Mouse (Mus musculus) hindbrain, embryonic 10.5 days (tissue): ENCODE measurements at regions not wholly inside any gene's neighbourhood (a gene's known extent, or its start where the extent isn't known, plus 50 kb on each side); places are given as distances from the start of the nearest gene placed in this dataset.

Source experiments
- DNase-seq: peaks from one replicate; pipeline ENCODE4 v3.0.0-alpha.2; 2017; ENCODE audit warnings: low spot score
- H3K27ac ChIP-seq: fragments of 300-500 bp; sonication (generic); 2 replicates; pipeline ENCODE4 v1.5.1; 2016; ENCODE audit warnings: mild to moderate bottlenecking, moderate library complexity
- H3K27me3 ChIP-seq: fragments of 300-500 bp; sonication (generic); 2 replicates; pipeline ENCODE4 v1.6.1; 2016; ENCODE audit warnings: mild to moderate bottlenecking; ENCODE audit not compliant: poor library complexity, insufficient read depth, severe bottlenecking
- H3K36me3 ChIP-seq: fragments of 300-500 bp; sonication (generic); 2 replicates; pipeline ENCODE4 v1.6.1; 2016; ENCODE audit warnings: mild to moderate bottlenecking, moderate library complexity
- H3K4me1 ChIP-seq: fragments of 300-500 bp; sonication (generic); replicated peaks from 2 replicates; pipeline ENCODE4 v1.6.1; 2016; ENCODE audit warnings: mild to moderate bottlenecking
- H3K4me3 ChIP-seq: fragments of 300-500 bp; sonication (generic); 2 replicates; pipeline ENCODE4 v1.5.1; 2016; ENCODE audit warnings: mild to moderate bottlenecking, moderate library complexity
- H3K9me3 ChIP-seq: fragments of 300-500 bp; sonication (generic); 2 replicates; pipeline ENCODE4 v1.6.1; 2016; ENCODE audit warnings: mild to moderate bottlenecking, moderate library complexity
- WGBS: fragments of 180-500 bp; shearing (Covaris S2); methylation state at CpG from one replicate; pipeline ENCODE4 v1.1.7; 2016; 5-methylcytosine and 5-hydroxymethylcytosine counted together

DNA sequence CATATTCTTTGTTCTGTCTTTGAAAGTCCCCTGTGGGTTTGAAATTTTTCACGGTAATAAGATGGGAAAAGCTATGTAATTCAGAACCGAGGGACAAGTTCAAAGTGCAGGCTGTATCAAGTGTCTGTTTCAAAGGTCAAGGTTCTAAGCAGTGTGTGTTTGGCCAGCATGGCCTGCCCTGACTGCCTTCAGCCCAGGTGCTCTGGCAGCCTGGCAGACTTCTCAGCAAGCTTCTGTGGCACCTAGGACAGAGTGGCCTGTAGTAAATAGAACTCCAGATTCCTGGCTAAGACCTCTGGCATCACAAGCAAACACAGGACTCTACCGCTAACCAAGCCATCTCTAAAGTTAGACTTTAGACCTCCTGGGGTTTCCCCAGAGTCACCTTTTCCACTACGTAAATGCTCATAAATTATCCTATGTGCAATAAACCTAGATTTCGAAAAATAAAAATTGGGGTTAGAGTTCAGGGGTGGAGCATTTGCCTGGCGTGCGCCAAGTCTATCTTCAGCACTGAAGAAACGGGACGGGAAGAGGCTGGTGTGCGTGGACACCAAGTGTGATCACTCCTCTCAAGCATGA, 436.5 kb upstream of the Mgmt start:
- Histone ChIP-seq H3K27me3 (peaks cover 5% of the 10 kb centered on the region), H3K36me3 (no peaks in the 10 kb centered on the region), H3K4me3 (no peak overlapping the region), H3K27ac (no peak overlapping the region; the same call in 1 of the 2 replicates), H3K4me1 (peaks cover 28% of the 10 kb centered on the region), H3K9me3 (no peaks in the 10 kb centered on the region)
- WGBS: 83% methylated on average over 10 of the region's 10 CpGs
- no peak for DNase-seq

- 77% methylated on average over 4 of the region's 4 CpGs for WGBS
- peaks cover 9% of the 10 kb centered on the region for H3K27me3 ChIP-seq
- DNase-seq: no peak
These were observed 417.3 kb upstream of the Mgmt start for GRCm38 (mm10) chr7:136477135-136477534.

GRCm38 (mm10) chr7:136480641-136481202, 413.7 kb upstream of the Mgmt start:
- WGBS: 68% methylated on average over 13 of the region's 13 CpGs
- Histone ChIP-seq H3K27ac (no peak overlapping the region), H3K9me3 (no peaks in the 10 kb centered on the region), H3K4me3 (no peak overlapping the region), H3K36me3 (no peaks in the 10 kb centered on the region), H3K4me1 (peaks cover 35% of the 10 kb centered on the region), H3K27me3 (peaks cover 18% of the 10 kb centered on the region)
- no peak for DNase-seq

More at GRCm38 (mm10) chr7:136477135-136477534, 417.3 kb upstream of the Mgmt start:
- H3K9me3 ChIP-seq: no peaks in the 10 kb centered on the region
- H3K4me1 ChIP-seq: peaks cover 26% of the 10 kb centered on the region
- no peak overlapping the region for H3K27ac ChIP-seq
- no peaks in the 10 kb centered on the region for H3K36me3 ChIP-seq
- H3K4me3 ChIP-seq: no peak overlapping the region

DNA sequence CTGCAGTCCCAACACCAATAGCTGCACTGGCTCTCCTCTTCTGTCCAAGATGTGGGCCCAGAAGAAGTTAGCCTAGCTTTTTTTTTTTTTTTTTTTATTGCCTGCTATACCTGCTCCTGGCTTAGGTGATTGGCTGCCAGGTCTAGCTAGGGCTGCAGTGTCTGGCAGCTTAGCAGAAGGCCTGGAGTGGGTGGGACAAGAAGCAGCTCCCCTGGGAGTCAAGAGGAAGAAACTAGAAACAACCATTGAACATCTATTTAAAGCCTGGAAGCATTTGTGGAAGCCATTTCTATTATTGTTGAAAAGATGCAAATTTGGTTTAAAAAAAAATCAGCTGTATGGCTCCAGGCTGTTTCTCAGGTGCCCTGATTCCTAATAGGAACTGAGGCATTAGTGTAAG, 411.2 kb upstream of the Mgmt start:
- peaks cover 33% of the 10 kb centered on the region for H3K27me3 ChIP-seq
- peaks cover 44% of the 10 kb centered on the region for H3K4me1 ChIP-seq

GRCm38 (mm10) chr7:136487556-136487955, 406.9 kb upstream of the Mgmt start:
- H3K9me3 ChIP-seq: no peaks in the 10 kb centered on the region
- H3K27ac ChIP-seq: no peak overlapping the region
- peaks cover 38% of the 10 kb centered on the region for H3K4me1 ChIP-seq
- H3K36me3 ChIP-seq: no peaks in the 10 kb centered on the region
- peaks cover 44% of the 10 kb centered on the region for H3K27me3 ChIP-seq
- 64% methylated on average over 5 of the region's 5 CpGs for WGBS
- no peak overlapping the region for H3K4me3 ChIP-seq
- no peak for DNase-seq

More for the DNA sequence above, 411.2 kb upstream of the Mgmt start:
- H3K4me3 ChIP-seq: no peak overlapping the region
- no peak overlapping the region for H3K27ac ChIP-seq
- DNase-seq: no peak
- no peaks in the 10 kb centered on the region for H3K36me3 ChIP-seq
- no peaks in the 10 kb centered on the region for H3K9me3 ChIP-seq

GRCm38 (mm10) chr7:136494862-136495261, 399.6 kb upstream of the Mgmt start:
- Histone ChIP-seq H3K4me3 (no peak overlapping the region), H3K27ac (no peak overlapping the region), H3K9me3 (no peaks in the 10 kb centered on the region), H3K4me1 (peaks cover 61% of the 10 kb centered on the region), H3K27me3 (peaks cover 74% of the 10 kb centered on the region), H3K36me3 (no peaks in the 10 kb centered on the region)
- WGBS: 70% methylated on average over 3 of the region's 3 CpGs
- no peak for DNase-seq

GRCm38 (mm10) chr7:136496335-136497242, 397.8 kb upstream of the Mgmt start:
- H3K27ac ChIP-seq: peak overlapping the region; percentile 81
- 29% methylated on average over 19 of the region's 19 CpGs for WGBS
- no peaks in the 10 kb centered on the region for H3K9me3 ChIP-seq
- DNase-seq: no peak
- peaks cover 64% of the 10 kb centered on the region for H3K4me1 ChIP-seq
- H3K27me3 ChIP-seq: peaks cover 81% of the 10 kb centered on the region
- H3K36me3 ChIP-seq: no peaks in the 10 kb centered on the region
- peak overlapping the region; percentile 34 for H3K4me3 ChIP-seq

DNA sequence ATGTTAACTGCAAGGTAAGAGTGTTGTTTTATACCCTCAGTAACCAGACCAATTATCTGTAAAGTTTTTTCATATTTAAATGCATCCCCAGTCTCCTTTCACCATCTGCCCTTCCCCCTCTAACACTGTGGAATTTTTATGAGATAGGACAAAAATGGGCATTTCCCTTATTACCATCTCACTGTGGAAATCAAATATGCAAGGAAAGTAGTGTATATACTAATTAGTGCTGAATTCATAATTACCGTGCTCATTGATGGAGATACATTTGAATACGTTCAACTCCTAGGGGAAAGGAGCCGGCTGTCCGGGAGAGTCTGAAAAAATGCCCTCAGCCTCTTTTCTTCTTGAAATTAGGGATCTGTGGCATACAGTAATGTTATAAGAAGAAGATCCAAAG, 394.4 kb upstream of the Mgmt start:
- peaks cover 64% of the 10 kb centered on the region for H3K27me3 ChIP-seq
- H3K36me3 ChIP-seq: no peaks in the 10 kb centered on the region
- no peaks in the 10 kb centered on the region for H3K9me3 ChIP-seq
- H3K4me3 ChIP-seq: no peak overlapping the region
- DNase-seq: no peak
- no peak overlapping the region for H3K27ac ChIP-seq
- WGBS: 51% methylated on average over 4 of the region's 4 CpGs
- peaks cover 73% of the 10 kb centered on the region for H3K4me1 ChIP-seq

GRCm38 (mm10) chr7:136501094-136501493, 393.3 kb upstream of the Mgmt start:
- no peaks in the 10 kb centered on the region for H3K36me3 ChIP-seq
- H3K4me1 ChIP-seq: peaks cover 63% of the 10 kb centered on the region
- 88% methylated on average over 7 of the region's 7 CpGs for WGBS
- no peaks in the 10 kb centered on the region for H3K9me3 ChIP-seq
- H3K4me3 ChIP-seq: no peak overlapping the region
- DNase-seq: no peak
- H3K27ac ChIP-seq: peak overlapping the region; percentile 26
- peaks cover 55% of the 10 kb centered on the region for H3K27me3 ChIP-seq

DNA sequence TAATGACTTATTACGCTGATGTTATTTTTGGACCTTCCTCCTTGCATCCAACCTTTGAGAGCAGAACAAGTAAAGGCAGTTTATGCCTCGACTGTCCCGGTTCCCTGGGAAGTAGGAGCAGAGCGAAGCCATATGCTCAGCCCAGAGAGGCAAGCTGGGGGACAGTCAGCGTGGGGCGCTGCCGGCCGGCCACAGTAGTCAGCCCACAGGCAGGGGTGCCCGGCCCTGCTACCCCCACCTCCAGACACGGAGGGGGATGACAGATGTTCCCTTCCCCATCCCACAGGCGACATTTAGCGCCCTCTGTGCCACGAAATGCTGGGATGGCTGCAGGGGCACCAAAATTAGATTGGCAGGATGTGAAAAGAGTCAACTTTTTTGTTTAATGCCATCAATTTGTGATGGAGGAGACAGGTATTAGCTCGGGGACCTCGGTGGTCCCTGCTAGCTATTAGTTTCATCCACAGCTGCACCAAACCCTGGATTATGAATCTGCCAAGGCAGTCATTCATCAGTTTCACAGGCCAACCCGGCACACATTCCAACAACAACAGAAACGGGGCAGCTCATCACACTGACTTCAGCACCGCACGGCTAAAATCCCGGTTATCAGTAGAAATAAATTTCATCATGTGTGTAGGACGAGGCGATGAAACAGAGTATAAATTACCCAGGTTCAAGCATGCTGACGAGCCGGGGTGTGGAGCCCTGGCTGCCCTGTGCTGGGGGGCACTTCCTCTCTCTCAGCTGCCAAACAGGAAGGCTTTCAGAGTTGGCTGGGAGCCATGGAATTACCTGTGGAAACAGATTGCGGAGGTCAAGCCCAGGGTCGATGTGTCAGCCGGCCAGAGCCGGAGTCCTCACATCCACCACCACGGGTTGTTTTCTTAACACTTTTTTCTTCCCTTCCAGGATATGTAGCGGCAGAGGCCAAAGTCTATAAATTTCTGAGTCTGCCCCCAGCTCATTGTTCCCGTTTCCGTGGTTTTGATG, 392.3 kb upstream of the Mgmt start:
- Histone ChIP-seq H3K4me3 (no peak overlapping the region), H3K27me3 (peaks cover 45% of the 10 kb centered on the region), H3K27ac (peak overlapping the region; percentile 63), H3K4me1 (peaks cover 52% of the 10 kb centered on the region), H3K36me3 (no peaks in the 10 kb centered on the region), H3K9me3 (no peaks in the 10 kb centered on the region)
- DNase-seq: peak; percentile 62
- WGBS: 63% methylated on average over 32 of the region's 32 CpGs

GRCm38 (mm10) chr7:136511389-136511788, 383.0 kb upstream of the Mgmt start:
- Histone ChIP-seq H3K9me3 (no peaks in the 10 kb centered on the region), H3K4me3 (no peak overlapping the region), H3K27ac (no peak overlapping the region), H3K4me1 (no peaks in the 10 kb centered on the region), H3K36me3 (no peaks in the 10 kb centered on the region), H3K27me3 (no peaks in the 10 kb centered on the region; the same call in 1 of the 2 replicates)
- DNase-seq: no peak
- 87% methylated on average over 6 of the region's 6 CpGs for WGBS

GRCm38 (mm10) chr7:136515376-136515775, 379.0 kb upstream of the Mgmt start:
- WGBS: 85% methylated on average over 1 of the region's 1 CpGs
- H3K4me1 ChIP-seq: no peaks in the 10 kb centered on the region
- no peak overlapping the region for H3K4me3 ChIP-seq

More at GRCm38 (mm10) chr7:136515376-136515775, 379.0 kb upstream of the Mgmt start:
- Histone ChIP-seq H3K27ac (no peak overlapping the region), H3K36me3 (no peaks in the 10 kb centered on the region), H3K27me3 (no peaks in the 10 kb centered on the region; the same call in 1 of the 2 replicates), H3K9me3 (no peaks in the 10 kb centered on the region)
- no peak for DNase-seq
